In the genomic region with DNA sequence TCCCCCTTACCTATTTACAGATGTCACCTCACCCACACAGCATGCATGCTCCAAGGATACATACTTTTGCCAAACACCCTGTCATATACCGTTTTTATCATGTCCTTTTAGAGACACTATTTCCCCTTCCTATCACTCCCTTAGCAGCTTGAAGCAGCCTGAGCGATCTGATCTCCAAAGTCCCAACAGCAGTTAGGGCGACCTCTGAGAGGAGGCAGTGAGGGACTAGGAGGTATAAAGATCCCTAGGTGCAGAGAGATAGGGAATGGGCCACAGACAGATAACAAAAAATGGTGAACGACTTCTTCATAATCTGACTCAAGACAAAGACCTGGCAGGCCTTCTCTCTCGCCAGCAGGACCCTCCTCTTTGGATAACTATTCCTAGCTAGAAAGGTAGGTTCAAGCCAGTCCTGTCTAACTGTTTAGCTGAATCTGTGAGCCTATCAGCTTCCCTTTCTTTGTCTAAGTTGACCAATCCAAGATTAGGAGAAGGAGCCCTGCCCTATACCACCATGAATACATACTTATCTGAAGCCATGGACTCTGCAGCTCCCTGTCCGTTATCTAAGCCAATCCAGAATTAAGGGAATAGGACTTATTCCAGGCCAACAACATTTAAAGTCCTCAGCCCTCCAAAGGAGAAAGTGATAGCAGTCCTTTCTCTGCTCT, we compare ENCODE assay signal across 16 mouse cellular contexts. TPM values are rescaled to one million over a fixed set of nuclear protein-coding genes. Genes with fewer than 3 reads are reported as not detected.
"Had no signal": no experiment of that assay in that cellular context is flagged by ENCODE, and none has a peak within 500 bp of the region (broad histone marks: within the 10 kb centered on the region; RNA-seq: fewer than 3 reads in every experiment).

No protein-coding gene starts in this region.

- H3K27me3 ChIP-seq: limb, embryonic 15.5 days; neural tube, embryonic 12.5 days had no signal

- ATAC-seq: intestine, postnatal 0 days had no signal

- H3K27ac ChIP-seq: limb, embryonic 15.5 days; midbrain, embryonic 10.5 days; neural tube, embryonic 12.5 days had no signal

- H3K9me3 ChIP-seq: limb, embryonic 15.5 days; midbrain, embryonic 10.5 days; neural tube, embryonic 12.5 days had no signal

- H3K4me2 ChIP-seq: limb, embryonic 15.5 days; lung, embryonic 14.5 days; neural tube, embryonic 12.5 days had no signal

- H3K9ac ChIP-seq: limb, embryonic 15.5 days; lung, embryonic 14.5 days; neural tube, embryonic 12.5 days had no signal

- H3K4me3 ChIP-seq: limb, embryonic 15.5 days; midbrain, embryonic 10.5 days; neural tube, embryonic 12.5 days had no signal

- H3K4me1 ChIP-seq: limb, embryonic 15.5 days had no signal

- DNase-seq: kidney, adult 8-10 months; kidney, postnatal 25 days; layer of hippocampus, postnatal 36 days; lung, embryonic 14.5 days; lung, postnatal 10 days; midbrain, embryonic 14.5 days; retina, postnatal 1 day; right cerebral cortex, postnatal 4 days; spleen, adult 18-20 months; thymus, adult 2 months; thymus, postnatal 25 days had no signal

- H3K36me3 ChIP-seq: limb, embryonic 15.5 days; midbrain, embryonic 10.5 days; neural tube, embryonic 12.5 days had no signal

RNA-seq across cellular contexts. Expression of a gene that starts 29.3 kb away (rescaled TPM):
- polyA plus RNA-seq: limb, embryonic 11.5 days; limb, embryonic 15.5 days had no signal
